Mouse (Mus musculus): ENCODE data around the gene Vgll2. TPM values are rescaled to one million over a fixed set of nuclear protein-coding genes. Genes with fewer than 3 reads are reported as not detected.

The Vgll2 gene
- polyA plus RNA-seq (2015; fragmentation: Nextera tagmentation; extraction: Ambion mirVana): 0.57 TPM in 1 of 2 replicates, not detected in the other

DNA sequence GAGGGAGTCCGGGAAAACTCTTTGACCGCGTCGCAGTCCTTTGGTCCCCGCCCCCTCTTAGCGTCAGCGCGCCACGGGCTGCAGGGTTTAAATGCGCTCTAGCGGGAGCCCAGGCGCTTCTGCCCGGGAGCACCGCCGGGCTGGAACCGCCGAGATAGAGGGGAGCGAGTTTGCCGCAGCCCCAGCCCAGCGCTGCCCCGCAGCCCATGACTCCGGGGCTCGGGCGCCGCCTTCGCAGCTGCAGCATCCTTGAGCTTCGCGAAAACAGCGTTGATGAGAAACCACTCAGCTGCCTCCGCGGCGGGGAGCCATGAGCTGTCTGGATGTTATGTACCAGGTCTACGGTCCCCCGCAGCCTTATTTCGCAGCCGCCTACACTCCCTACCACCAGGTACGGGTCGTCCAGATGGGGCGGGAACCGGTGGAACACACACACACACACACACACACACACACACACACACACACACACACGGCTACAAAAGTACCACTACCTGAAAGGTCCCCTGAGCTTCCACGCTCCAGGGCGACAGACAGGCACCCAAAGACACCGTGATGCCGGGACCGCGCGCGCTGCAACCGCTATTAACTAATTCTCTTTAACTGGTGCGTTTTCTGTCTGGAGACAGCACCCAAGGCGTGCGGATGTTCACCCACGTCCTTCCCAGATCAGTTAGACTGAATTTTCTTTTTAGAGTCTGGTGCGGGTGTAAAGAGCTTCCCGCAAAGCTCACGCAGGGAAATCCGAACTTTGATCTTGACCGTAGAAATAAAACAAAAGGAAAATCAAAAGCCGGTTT is at the start of gene Vgll2:
TSS of gene Vgll2 (plus strand) at position 90 of the 800 bp plus-strand sequence.
- peaks cover 72% of the 10 kb centered on the region for H3K27me3 ChIP-seq (ENCODE audit: insufficient read depth, low read length)
- H3K4me3 ChIP-seq (ENCODE audit: low read depth, low read length): peak within 1 kb of the TSS; percentile 36
- H3K4me1 ChIP-seq (ENCODE audit: insufficient read depth): no peaks in the 10 kb centered on the region
- DNase-seq (no peak), ATAC-seq (no peak)
- WGBS (ENCODE audit: insufficient replicate concordance): under 1% methylated on average over 52 of the region's 60 CpGs
- no peaks in the 10 kb centered on the region for H3K9me3 ChIP-seq (ENCODE audit: low read length)
- no peak within 1 kb of the TSS for H3K9ac ChIP-seq (replicated peaks)
- peak within 1 kb of the TSS; percentile 61 for H3K4me2 ChIP-seq (ENCODE audit: low read depth, low read length)
- H3K36me3 ChIP-seq (replicated peaks; ENCODE audit: insufficient read depth, low read length): no peaks in the 10 kb centered on the region
- no peak within 1 kb of the TSS for H3K27ac ChIP-seq (ENCODE audit: low read depth)
- TF ChIP-seq CTCF (IDR thresholded peaks at IDR 0.05; ENCODE audit: low read depth) (no peak), EP300 (IDR thresholded peaks at IDR 0.05; ENCODE audit: low read depth) (no peak)

- Histone ChIP-seq H3K4me2 (ENCODE audit: low read depth, low read length) (no peak overlapping the region), H3K36me3 (replicated peaks; ENCODE audit: insufficient read depth, low read length) (no peaks in the 10 kb centered on the region), H3K9ac (replicated peaks) (no peak overlapping the region), H3K9me3 (ENCODE audit: low read length) (no peaks in the 10 kb centered on the region), H3K27ac (ENCODE audit: low read depth) (no peak overlapping the region), H3K27me3 (ENCODE audit: insufficient read depth, low read length) (no peaks in the 10 kb centered on the region), H3K4me1 (ENCODE audit: insufficient read depth) (no peaks in the 10 kb centered on the region), H3K4me3 (ENCODE audit: low read depth, low read length) (no peak overlapping the region)
- no peak for ATAC-seq
- WGBS (ENCODE audit: insufficient replicate concordance): 52% methylated on average over 4 of the region's 4 CpGs
- no peak for DNase-seq
- TF ChIP-seq CTCF (IDR thresholded peaks at IDR 0.05; ENCODE audit: low read depth): no peak
- no peak for TF ChIP-seq EP300 (IDR thresholded peaks at IDR 0.05; ENCODE audit: low read depth)
Measured at GRCm38 (mm10) chr10:51975137-51975536, 47.2 kb upstream of the Vgll2 start.

- H3K27ac ChIP-seq (ENCODE audit: low read depth): no peak overlapping the region
- H3K27me3 ChIP-seq (ENCODE audit: insufficient read depth, low read length): no peaks in the 10 kb centered on the region
- 65% methylated on average over 3 of the region's 3 CpGs for WGBS (ENCODE audit: insufficient replicate concordance)
- ATAC-seq: no peak
- no peak for DNase-seq
- no peaks in the 10 kb centered on the region for H3K4me1 ChIP-seq (ENCODE audit: insufficient read depth)
- no peak overlapping the region for H3K4me2 ChIP-seq (ENCODE audit: low read depth, low read length)
- H3K4me3 ChIP-seq (ENCODE audit: low read depth, low read length): no peak overlapping the region
- no peaks in the 10 kb centered on the region for H3K9me3 ChIP-seq (ENCODE audit: low read length)
- H3K36me3 ChIP-seq (replicated peaks; ENCODE audit: insufficient read depth, low read length): no peaks in the 10 kb centered on the region
- no peak overlapping the region for H3K9ac ChIP-seq (replicated peaks)
- no peak for TF ChIP-seq CTCF (IDR thresholded peaks at IDR 0.05; ENCODE audit: low read depth)
- TF ChIP-seq EP300 (IDR thresholded peaks at IDR 0.05; ENCODE audit: low read depth): no peak
Measured at GRCm38 (mm10) chr10:51975587-51975986, 46.7 kb upstream of the Vgll2 start.

DNA sequence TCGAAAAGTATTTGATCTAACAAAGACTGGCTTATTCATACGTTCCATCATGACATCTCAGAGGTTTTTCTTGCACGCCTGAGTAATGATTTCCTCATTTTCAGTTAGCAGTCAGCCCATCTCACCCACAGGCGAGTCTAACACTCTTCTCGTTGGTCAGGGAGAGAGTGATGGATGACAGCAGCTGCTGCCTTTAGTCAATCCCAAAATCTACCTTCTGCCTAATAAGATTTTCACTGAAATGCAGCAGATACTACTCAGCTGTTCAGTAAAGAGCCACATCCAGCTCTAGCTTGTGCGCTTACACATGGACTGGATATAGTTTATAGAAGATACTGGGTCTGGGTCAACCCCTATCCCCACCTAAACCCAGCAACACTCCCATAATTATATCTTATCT is 40.7 kb upstream of the Vgll2 start:
- TF ChIP-seq EP300 (IDR thresholded peaks at IDR 0.05; ENCODE audit: low read depth): no peak
- no peak for TF ChIP-seq CTCF (IDR thresholded peaks at IDR 0.05; ENCODE audit: low read depth)
- H3K36me3 ChIP-seq (replicated peaks; ENCODE audit: insufficient read depth, low read length): no peaks in the 10 kb centered on the region
- WGBS (ENCODE audit: insufficient replicate concordance): 69% methylated on average over 6 of the region's 6 CpGs
- no peak overlapping the region for H3K27ac ChIP-seq (ENCODE audit: low read depth)
- no peak overlapping the region for H3K4me2 ChIP-seq (ENCODE audit: low read depth, low read length)
- ATAC-seq (no peak), DNase-seq (no peak)
- H3K9me3 ChIP-seq (ENCODE audit: low read length): no peaks in the 10 kb centered on the region
- no peak overlapping the region for H3K9ac ChIP-seq (replicated peaks)
- H3K4me3 ChIP-seq (ENCODE audit: low read depth, low read length): no peak overlapping the region
- H3K4me1 ChIP-seq (ENCODE audit: insufficient read depth): no peaks in the 10 kb centered on the region
- no peaks in the 10 kb centered on the region for H3K27me3 ChIP-seq (ENCODE audit: insufficient read depth, low read length)

GRCm38 (mm10) chr10:51982395-51982794 is 39.9 kb upstream of the Vgll2 start:
- Histone ChIP-seq H3K4me1 (ENCODE audit: insufficient read depth) (no peaks in the 10 kb centered on the region), H3K4me2 (ENCODE audit: low read depth, low read length) (no peak overlapping the region), H3K9me3 (ENCODE audit: low read length) (no peaks in the 10 kb centered on the region), H3K27ac (ENCODE audit: low read depth) (no peak overlapping the region), H3K9ac (replicated peaks) (no peak overlapping the region), H3K27me3 (ENCODE audit: insufficient read depth, low read length) (no peaks in the 10 kb centered on the region), H3K36me3 (replicated peaks; ENCODE audit: insufficient read depth, low read length) (no peaks in the 10 kb centered on the region), H3K4me3 (ENCODE audit: low read depth, low read length) (no peak overlapping the region)
- no peak for TF ChIP-seq CTCF (IDR thresholded peaks at IDR 0.05; ENCODE audit: low read depth)
- no peak for TF ChIP-seq EP300 (IDR thresholded peaks at IDR 0.05; ENCODE audit: low read depth)
- 67% methylated on average over 6 of the region's 6 CpGs for WGBS (ENCODE audit: insufficient replicate concordance)
- DNase-seq (no peak), ATAC-seq (no peak)

DNA sequence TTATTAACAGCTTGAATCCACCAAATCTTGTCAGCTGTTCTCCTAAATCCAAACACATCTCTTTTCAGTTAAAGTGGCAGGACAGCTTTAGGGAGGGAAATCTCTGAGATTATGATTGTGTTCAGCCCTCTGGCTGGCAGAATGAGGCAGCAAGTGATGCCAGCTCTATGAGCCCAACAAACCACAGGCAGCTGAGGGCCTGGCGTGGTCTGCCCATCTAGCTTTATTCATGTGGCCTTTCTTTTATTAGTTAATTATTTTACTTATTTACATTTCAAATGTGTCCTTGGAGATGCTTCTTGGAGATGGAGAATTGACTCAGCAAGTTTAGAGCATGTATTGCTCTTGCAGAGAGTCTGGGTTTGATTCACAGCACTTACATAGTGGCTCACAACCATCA is 3.8 kb upstream of the Vgll2 start:
- H3K9me3 ChIP-seq (ENCODE audit: low read length): no peaks in the 10 kb centered on the region
- peaks cover 33% of the 10 kb centered on the region for H3K27me3 ChIP-seq (ENCODE audit: insufficient read depth, low read length)
- H3K4me1 ChIP-seq (ENCODE audit: insufficient read depth): no peaks in the 10 kb centered on the region
- no peak overlapping the region for H3K4me3 ChIP-seq (ENCODE audit: low read depth, low read length)
- no peak overlapping the region for H3K9ac ChIP-seq (replicated peaks)
- ATAC-seq (no peak), DNase-seq (no peak)
- TF ChIP-seq EP300 (IDR thresholded peaks at IDR 0.05; ENCODE audit: low read depth): no peak
- TF ChIP-seq CTCF (IDR thresholded peaks at IDR 0.05; ENCODE audit: low read depth): no peak
- 57% methylated on average over 1 of the region's 1 CpGs for whole genome bisulfite sequencing (ENCODE audit: insufficient replicate concordance)
- H3K4me2 ChIP-seq (ENCODE audit: low read depth, low read length): no peak overlapping the region
- H3K36me3 ChIP-seq (replicated peaks; ENCODE audit: insufficient read depth, low read length): no peaks in the 10 kb centered on the region
- no peak overlapping the region for H3K27ac ChIP-seq (ENCODE audit: low read depth)

Measured in liver, postnatal 0 days (tissue).